Mouse (Mus musculus): ENCODE measurements at regions not wholly inside any gene's neighbourhood (a gene's known extent, or its start where the extent isn't known, plus 50 kb on each side); places are given as distances from the start of the nearest gene placed in this dataset.

DNA sequence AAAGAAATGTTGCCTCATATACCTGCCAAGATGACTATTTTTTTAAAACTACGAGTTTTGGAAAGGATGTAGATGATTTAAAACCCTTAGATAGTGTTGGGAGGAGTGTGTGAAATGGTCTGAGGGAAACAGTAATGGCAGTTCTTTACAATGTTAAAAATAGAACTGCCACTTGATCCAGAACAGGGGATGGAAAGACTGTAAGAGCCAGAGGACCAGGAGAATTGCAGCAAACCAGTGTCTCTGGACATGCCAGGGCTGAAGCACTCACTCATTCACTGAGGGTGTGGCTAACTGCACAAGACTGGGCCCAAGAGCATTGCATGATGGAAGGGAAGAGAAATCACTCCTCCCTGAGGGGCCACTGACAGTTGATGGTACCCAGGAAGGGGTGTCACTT, 53.9 kb upstream of the Rasgef1b start:
- no peak for ATAC-seq (ENCODE audit: low TSS enrichment)

GRCm38 (mm10) chr5:99785850-99786249, 57.0 kb upstream of the Rasgef1b start:
- no peak for ATAC-seq (ENCODE audit: low TSS enrichment)

GRCm38 (mm10) chr5:99787239-99787638, 58.4 kb upstream of the Rasgef1b start:
- ATAC-seq (ENCODE audit: low TSS enrichment) = no peak

- ATAC-seq (ENCODE audit: low TSS enrichment) = no peak
These were observed 59.0 kb upstream of the Rasgef1b start for GRCm38 (mm10) chr5:99787665-99788366.

DNA sequence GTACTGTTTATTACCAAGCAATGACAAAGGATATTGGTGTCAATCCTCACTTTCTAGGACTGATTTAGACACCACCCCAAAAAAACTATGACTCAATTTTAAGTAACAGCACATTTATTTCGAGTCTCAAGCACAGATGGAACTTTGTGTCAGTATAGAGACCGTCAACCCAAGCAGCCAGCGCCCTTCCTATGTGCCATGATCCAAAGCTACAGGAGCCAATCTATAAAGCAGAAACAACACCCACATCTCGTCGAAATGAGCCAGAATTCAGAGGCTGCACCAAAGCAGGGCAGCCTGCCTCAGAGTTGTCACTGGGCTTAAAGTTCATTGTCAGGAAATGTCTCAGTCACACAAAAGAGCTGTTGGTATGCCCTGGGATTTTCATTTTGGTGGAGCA, 61.9 kb upstream of the Rasgef1b start:
- peak; percentile 57 for ATAC-seq (ENCODE audit: low TSS enrichment)

GRCm38 (mm10) chr5:99800543-99800942, 71.7 kb upstream of the Rasgef1b start:
- ATAC-seq (ENCODE audit: low TSS enrichment) = no peak

DNA sequence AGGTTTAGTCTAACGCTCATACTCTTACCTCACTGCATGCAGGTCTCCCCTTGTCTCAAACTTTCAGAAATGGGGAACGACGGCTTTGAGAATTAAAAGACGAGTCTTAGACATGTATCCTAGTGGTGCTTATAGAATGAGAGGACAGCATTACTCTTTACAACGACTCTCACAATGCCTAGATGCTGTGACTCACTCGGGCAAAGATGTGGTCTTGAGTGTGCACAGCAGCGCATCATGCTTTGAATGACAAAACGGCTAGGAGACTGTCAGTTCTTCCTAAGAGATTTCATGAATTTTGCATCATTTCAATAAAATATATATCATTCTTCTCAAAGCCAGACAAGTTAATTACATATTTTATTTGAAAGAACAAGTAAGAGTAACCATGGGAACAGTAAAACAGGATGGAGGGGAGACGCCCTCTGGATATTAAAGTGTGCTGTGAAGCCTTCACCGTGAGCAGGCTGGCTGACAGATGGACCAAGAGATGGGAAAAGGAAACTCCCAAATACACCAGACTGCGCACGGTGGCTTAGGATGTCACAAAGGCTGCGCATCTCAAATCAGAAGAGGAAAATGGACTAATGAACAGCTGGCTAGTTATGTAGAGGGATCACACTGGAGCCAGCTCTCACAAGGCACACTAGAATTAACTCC, 73.1 kb upstream of the Rasgef1b start:
- no peak for ATAC-seq (ENCODE audit: low TSS enrichment)

- ATAC-seq (ENCODE audit: low TSS enrichment) = no peak
These were observed 79.2 kb upstream of the Vamp9 start for GRCm38 (mm10) chr5:99826861-99827260.

DNA sequence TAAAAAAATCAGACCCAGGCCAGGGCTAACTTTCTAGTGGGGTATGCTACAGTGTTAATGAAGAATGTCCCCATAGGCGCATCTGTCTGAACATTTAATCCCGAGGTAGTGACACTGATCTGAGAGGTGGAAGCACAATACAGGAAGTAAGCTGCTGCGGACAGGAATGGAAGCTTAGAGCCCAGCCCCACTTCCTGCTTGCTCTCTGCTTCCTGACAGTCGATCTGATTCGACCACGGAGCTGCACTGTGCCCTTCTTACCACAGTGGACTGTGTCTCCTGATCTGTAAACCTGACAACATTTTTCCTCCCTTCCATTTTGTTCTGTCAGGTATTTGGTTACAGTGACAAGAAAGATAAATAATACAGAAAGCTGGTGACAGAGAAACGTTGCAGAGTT, 77.5 kb upstream of the Vamp9 start:
- no peak for ATAC-seq (ENCODE audit: low TSS enrichment)

- ATAC-seq (ENCODE audit: low TSS enrichment) = no peak
These were observed 67.7 kb upstream of the Vamp9 start for GRCm38 (mm10) chr5:99838236-99838775.

- ATAC-seq (ENCODE audit: low TSS enrichment) = no peak
These were observed 66.4 kb upstream of the Vamp9 start for GRCm38 (mm10) chr5:99839661-99840060.

DNA sequence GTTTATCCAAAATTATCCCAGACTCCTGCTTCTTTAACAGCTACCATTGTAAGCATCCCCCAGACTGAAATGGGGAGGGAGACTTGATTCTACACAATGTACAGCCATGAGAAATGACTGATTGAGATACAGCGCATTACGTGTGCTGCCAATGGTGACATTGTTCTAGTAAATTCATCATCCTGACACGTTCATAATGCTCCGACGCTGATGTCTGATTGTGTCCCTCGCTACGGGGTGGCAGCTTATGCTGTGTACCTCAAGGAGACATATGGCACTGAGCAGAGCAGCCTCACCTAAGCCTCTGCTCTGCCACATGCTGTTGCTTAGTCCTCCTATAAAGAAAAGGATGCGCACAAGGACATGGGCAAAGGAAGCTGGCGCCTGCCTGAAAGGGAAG, 65.2 kb upstream of the Vamp9 start:
- no peak for ATAC-seq (ENCODE audit: low TSS enrichment)

DNA sequence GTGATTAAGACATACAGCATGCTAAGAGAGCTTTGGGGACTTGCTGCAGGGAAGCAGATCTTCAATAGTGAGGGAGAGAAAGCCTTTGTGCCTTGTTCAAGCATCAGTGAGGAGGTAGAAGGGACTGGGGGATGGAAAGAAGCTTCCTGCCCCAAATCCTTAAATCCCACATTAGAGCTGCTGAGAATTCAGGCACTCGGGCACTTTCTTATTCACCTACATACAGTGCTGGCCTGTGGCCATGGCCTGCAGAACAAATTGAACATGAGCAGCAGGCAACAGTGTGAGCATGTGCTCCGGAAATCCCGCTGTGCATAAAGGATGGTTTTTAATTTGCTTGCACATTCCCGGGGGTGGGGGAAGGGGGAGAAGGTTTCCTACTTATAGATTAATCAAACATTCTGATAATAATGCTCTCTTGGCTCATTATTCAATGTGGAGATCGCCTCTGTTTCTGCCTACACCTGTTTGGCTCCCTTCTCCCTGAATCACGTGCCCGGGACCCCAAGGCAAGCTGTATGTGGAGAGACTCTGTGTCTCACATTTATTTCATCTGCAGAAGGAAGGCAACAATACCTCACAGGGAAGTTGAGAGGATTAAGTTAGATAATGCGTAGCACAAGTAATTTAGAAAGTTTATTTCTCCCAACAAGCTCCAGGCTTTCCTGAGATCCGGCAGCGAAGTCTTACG, 60.3 kb upstream of the Vamp9 start:
- ATAC-seq (ENCODE audit: low TSS enrichment) = no peak

DNA sequence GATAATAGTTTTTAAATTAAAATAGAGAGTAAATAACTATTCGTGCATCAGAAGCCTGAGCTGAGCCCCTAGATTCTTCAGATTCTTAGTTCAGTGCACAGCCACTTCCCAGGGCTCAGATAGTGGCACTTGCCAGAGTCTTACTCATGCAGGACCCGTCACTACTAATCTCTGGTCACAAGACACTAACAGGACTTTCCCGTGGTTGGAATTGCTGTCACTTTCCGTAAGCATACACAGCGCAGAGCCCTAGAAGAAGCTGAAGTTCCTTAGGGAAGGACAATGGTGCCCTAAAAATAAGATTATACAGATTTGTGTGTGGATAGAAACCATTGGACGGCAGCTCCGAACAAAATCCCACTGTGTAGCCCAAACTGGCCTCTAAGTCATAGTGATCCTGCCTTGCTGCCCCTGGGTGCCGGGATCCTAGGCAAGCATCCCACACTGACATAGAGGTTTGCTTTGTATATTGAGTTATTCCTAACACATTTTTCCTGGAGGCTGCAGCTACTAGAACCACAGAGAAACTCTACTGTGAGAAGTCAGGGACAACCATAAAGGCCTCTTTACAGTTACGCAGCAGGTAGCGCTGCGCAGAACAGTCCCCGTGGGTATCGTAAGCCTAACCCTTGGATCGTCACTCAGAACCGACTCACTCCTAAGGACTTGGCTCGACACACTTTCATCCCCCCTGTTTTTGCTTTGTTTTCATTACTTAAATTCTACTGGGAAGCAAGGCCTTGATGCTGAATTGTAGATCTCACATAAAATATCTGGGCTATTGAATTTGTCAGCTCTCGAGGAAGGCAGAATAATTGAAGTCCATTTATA, 57.7 kb upstream of the Vamp9 start:
- no peak for ATAC-seq (ENCODE audit: low TSS enrichment)

GRCm38 (mm10) chr5:99849001-99849400, 57.1 kb upstream of the Vamp9 start:
- no peak for ATAC-seq (ENCODE audit: low TSS enrichment)

- ATAC-seq (ENCODE audit: low TSS enrichment) = no peak
These were observed 53.7 kb upstream of the Vamp9 start for GRCm38 (mm10) chr5:99852316-99852715.

Data from frontal cortex, adult (tissue).